Mouse (Mus musculus): ENCODE data around the gene Mcmbp. TPM values are rescaled to one million over a fixed set of nuclear protein-coding genes. Genes with fewer than 3 reads are reported as not detected.
A peak's percentile ranks its signal among the peaks of the same experiment; 100 is the strongest.

Mcmbp gene
- 10 to 100 TPM; 26.0 to 27.2 TPM for total RNA-seq (2021)

DNA sequence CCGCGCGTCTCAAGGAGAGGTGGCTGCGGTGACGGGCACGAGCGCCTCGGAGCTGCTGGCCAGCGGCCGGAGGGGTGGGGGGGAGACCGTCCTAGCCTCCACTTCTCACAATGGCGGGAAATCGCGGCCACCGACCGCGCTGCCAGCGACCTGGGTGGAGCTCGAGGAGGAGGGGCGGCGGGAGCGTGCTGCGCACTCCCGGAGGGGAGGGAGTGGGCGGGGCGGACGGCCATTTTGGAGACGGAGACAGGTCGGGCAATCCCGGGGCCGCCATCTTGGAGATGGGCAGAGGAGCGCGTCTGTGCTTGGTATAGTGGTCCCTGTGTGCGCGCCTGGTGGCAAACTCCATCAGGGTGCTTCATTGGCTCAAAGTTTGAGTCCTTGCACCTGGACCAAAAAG lies at the start of gene Mcmbp:
Gene Mcmbp (minus strand): TSS at position 162 of the 400 bp plus-strand sequence.
- DNase-seq (ENCODE audit: extremely low spot score in 1 of 2, low spot score in 1 of 2) = peak; percentile 94 to 95

DNA sequence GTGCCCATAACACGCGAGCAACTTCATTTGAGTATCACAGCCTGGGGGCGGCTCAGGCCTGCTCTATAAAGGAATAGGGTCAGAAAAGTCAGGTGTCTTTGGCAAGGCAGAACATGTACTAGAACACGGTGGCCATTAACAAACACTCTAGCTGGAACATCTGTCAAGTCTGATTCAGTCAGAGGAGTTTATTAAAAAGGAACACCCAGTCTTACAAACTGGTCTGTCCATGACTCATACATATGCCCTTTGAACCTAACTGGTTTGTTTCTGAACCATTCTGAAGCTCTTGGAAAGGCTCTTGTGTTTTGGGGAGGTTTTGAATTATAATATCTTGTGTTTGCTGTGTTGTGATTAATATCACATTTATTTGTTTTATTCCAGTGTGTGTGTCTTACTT lies 49.8 kb upstream of the Mcmbp start:
- DNase-seq (ENCODE audit: extremely low spot score in 1 of 2, low spot score in 1 of 2) = no peak

DNA sequence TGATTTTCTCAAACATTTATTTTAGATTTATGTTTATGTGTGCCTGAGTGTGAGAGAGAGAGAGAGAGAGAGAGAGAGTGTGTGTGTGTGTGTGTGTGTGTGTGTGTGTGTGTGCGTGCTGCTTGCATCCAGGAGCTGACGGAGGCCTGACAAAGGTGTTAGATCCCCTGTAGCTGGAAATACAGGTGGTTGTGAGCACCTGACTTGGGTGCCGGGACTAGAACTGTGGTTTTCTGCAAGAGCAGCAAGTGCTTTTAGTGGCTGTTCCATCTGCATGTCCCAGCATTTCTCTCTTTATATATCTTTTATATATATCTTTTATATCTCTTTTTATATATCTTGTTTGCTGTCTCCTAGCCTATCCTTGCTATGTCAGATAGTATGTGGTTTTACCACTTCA lies 41.6 kb upstream of the Mcmbp start:
- DNase-seq (ENCODE audit: extremely low spot score in 1 of 2, low spot score in 1 of 2) = no peak

DNA sequence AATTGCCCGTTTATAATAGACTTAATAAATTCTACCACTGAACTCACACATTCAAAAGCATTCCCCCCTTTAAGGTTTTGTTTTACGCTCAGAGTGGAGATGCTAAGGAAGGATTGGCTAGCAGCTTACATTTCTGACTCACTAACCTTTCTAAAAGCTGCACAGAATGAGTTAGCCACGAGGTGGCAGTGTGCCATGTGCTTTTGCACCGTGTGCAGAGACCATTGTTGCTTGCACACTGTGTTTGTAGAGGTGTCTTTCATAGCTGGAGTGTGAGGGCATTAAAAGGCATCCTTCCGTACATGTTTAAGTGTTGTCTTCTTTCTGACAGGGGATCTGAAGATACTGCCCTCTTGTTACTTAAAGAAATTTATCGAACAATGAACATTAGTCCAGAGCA lies 39.0 kb upstream of the Mcmbp start:
- DNase-seq (ENCODE audit: extremely low spot score in 1 of 2, low spot score in 1 of 2) = peak in 1 of 2 experiments; percentile 68

DNA sequence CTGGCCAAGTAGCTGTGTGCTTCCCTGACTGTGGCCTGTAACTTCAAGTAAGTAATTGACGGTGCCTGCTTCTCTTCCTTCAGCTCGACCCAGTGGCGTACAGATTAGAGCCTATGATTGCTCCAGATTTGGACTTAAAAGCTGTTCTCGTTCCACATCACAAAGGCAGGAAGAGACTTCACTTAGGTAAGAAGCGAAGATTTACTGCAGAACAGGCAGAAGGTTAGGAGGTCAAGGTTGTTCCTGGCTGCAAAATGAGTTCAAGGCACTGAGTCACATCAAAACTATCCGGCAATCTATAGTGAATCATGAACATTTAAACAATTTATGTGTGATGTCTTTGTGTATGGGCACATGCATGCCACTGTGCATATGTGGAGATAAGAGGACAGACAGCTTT lies 36.9 kb upstream of the Mcmbp start:
- no peak for DNase-seq (ENCODE audit: extremely low spot score in 1 of 2, low spot score in 1 of 2)

DNA sequence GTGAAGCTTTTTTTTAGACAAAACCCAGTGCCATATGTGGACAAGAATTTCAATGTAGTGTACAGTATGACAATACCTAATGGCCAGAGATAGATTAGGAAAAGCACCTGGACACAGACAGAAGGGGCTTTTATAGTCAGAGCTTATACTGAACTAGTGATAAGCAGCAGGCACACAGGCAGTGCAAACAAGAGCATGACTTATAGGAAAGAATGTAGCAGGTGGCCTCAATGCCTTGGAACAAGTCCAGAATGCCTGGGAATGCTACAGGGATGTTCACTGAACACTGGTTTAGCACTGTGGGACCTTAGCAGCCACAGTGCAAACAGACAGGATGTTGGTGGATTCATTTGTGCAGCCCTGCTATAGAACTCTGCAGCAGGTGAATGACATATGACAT lies 26.4 kb upstream of the Mcmbp start:
- no peak for DNase-seq (ENCODE audit: extremely low spot score in 1 of 2, low spot score in 1 of 2)

DNA sequence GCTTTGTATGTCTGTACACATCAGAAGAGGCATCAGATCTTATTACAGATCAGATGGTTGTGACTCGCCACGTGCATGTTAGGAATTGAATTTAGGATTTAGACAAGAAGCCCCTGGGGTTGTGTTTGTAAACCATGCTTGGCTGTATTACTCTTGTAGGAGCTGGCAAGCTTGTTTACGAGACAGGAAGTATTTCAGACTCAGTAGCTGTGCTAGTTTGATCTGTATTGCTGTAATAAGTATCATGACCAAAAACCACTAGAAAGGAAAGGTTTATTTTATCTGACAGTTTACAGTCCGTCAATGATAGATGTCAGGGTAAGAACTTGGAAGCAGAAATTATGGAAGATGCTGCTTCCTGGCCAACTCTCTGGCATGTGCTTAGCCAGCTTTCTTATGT lies 18.7 kb upstream of the Mcmbp start:
- no peak for DNase-seq (ENCODE audit: extremely low spot score in 1 of 2, low spot score in 1 of 2)

DNA sequence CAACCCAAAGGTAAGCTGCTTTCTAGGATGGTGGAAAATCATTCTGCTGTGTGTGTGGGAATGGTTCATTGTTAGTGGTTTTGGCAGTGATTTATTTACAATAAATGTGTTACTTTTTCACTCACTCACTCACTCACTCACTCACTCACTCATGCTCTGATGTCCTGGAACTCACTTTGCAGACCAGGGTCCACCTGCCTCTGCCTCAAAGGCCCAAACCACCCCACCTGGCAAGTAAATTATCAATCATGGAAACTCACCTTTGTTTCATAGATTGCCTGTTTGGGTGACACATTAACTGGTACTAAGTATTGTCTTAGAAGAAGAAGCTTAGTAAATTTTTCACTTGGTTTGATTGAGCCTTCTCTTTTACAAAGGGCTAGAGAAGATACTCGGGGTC lies 15.1 kb upstream of the Mcmbp start:
- DNase-seq (ENCODE audit: extremely low spot score in 1 of 2, low spot score in 1 of 2) = no peak

DNA sequence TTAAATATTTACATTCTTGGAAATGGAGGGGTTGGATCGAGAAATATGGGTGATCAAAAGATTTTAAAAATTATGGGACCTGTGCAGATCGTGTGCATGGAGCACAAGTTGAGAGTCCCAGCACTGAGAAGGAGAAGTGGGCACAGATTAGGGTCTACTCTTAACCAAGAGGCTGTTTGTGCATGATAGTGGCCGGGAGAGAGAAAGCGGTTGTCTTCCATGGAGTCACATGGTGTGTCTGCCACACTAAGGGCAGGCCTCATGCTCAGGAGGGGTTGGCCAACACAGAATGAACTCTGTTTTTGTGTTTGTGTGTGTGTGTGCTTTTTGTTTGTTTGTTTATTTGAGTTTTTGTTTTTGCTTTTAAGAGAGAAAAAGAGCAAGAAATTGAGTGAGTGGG lies 11.7 kb upstream of the Mcmbp start:
- no peak for DNase-seq (ENCODE audit: extremely low spot score in 1 of 2, low spot score in 1 of 2)

DNA sequence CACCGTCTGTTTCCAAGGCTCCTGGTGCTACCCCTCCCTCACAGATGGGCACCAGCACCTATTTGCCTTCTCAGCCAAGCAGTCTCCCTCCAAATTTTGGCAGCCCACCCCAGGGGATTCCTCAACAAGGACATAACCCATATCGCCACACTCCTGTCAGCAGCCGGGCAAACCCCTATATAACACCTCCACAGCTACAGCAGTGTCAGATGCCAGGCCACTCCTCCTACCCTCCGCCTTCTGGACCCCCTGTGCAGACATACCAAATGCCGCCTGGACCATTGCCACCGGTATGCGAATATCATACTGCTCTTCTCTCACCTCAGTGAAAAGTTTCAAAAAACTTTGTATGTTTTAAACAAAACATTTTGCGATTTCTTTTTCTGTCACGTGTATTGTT lies 10.0 kb upstream of the Mcmbp start:
- peak in 1 of 2 experiments; percentile 15 for DNase-seq (ENCODE audit: extremely low spot score in 1 of 2, low spot score in 1 of 2)

DNA sequence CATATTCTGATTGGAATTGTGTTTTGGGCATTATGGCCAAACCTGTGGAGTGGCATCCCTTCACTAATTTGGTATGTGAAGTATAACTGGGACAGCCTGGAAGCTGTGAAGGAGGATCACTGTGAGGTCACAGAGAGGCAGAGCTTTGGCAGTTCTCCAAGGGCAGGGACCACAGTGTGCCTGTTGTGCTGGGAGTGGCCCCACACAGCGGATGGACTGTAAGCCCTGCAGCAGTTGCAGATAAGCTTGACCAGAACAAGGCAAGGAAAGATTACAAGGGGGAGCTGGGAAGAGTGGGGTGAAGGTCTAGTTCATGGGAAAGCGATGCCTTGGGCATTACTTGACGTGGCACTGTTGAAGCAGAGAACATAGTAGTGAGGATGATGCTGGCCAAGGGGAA lies 8.5 kb upstream of the Mcmbp start:
- DNase-seq (ENCODE audit: extremely low spot score in 1 of 2, low spot score in 1 of 2) = no peak

DNA sequence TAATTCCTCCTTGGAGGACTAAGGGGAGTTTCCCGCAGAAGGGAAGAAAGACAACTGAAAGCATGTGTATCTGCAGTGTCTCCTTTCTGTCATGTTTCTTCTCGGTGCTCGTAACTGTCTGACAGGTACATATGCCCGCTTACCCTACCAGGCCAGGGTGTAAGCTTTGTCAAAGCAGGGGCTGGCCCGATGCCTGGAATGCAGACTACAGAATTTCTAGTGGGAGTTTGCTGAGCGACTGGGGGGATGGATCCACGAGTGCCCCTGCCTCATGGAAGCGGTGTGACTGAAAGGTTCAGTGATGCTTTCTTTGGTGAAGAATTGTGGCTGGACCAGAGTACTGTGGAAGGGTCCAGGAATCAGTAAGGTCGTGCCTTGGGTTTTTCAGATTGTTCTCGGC lies 5.9 kb upstream of the Mcmbp start:
- DNase-seq (ENCODE audit: extremely low spot score in 1 of 2, low spot score in 1 of 2) = peak in 1 of 2 experiments; percentile 18

DNA sequence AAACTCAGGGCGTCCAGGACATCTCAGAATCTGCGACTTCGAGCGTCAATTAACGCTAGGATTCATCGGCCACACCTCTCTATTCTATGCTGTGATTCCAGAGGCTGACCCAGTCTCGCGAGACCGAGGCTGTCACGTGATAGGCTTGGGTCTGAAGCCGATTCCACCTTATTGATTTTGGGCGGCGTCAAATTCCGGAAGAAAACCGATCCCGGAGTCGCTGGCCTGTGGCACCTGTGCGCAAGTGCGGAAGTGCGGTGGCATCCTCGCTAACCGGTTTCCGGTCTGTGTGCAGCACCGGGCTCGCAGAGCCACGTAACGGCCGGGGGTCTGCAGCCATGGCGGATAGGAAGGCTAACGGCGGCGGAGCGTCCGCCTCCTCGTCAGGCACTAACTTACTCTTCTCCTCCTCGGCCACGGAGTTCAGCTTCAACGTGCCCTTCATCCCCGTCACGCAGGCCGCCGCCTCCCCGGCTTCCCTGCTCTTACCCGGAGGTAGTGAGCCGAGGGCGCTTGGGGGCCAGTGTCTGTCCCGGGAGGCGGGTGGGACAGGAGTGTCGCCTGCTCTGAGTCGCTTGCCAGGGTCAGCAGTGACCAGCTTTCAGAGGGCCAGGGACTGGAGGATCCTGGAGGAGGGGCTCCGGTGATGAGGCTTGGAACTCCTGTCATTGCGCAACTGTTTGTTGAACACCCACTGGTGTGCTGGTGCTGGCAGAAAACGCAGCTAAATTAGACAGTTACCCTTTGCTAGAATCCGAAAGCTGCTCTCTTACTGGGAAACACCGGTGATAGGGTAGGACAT lies 4.6 kb upstream of the Mcmbp start, which contains the start of gene Sec23ip:
Gene Sec23ip (plus strand): TSS at position 260 of the 802 bp plus-strand sequence.
- DNase-seq (ENCODE audit: extremely low spot score in 1 of 2, low spot score in 1 of 2) = peak; percentile 87 to 94

DNA sequence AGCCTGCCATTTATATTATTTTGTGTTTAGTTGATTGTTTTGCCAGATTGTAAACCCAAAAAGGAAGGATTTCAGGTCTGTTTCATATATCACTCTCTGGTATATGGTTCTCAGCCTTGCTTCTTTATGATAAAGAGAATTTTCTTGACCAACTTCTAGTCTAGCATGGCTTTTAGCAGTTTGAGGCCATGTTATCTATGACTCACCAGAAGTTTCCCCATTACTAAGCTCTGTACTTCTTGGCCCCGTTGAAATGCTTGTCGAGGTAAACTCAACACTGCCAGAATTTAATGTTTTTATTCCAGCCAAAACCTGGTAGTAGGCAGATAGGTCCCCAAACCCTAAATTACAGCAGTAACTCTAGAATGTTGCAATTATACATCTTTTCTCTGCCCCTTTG lies 3.6 kb upstream of the Mcmbp start:
- DNase-seq (ENCODE audit: extremely low spot score in 1 of 2, low spot score in 1 of 2) = no peak

DNA sequence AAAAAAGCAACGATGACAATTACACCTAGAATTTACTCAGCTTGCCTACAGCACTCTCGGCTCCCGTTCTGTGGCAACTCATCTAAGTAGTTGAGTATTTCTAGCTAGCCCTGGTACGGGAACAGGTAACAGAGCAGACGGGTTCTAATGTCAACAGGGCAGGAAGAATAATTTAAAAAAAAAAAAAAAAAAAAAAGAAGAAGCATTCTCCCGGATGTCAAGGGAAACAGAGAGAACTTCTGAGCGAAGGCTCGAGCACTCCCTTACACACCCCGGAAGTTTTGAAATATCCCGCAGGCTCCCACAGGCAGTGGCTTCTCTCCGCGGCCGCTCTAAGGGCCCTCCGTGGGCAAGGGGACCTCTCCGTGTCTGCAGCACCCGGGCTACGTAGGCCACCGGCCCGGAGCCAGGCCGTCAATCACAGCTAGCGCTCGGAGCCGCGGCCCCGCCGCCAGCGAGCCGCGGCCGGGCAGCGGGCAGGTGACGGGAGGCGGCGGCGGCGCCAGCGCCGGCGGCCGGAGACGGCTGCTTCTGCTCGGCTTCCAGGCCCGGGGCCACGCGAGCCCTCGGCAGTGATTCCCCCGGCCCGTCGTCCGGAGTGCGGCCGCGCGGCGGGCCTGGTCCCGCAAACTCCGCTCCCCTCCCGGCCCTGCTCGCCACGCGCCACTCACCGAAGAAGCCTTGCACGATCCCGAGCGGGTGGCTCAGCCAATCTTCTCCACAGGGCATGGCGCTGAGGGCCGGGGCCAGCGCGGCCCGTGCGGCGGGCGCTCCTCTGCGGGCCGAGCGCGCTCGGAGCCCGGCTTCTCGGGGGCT lies 625 bp downstream of the Mcmbp start:
- DNase-seq (ENCODE audit: extremely low spot score in 1 of 2, low spot score in 1 of 2) = peak in 1 of 2 experiments; percentile 25

DNA sequence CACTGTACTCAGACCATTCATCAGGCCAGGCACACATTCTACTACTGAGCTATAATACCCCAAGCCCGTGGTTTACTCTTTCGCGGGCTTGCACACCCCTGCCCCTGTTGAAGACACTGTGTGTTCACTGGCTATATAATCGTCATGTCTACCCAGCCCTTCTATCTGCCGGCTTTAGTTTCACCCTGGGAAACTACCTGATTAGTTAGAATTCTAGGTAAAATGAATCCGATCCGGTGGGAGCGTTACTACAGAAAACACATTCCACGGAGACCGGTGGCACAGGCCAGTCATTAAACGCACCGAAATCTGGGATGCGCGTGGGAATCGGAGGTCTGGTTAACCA lies 1.2 kb downstream of the Mcmbp start:
- no peak for DNase-seq (ENCODE audit: extremely low spot score in 1 of 2, low spot score in 1 of 2)

DNA sequence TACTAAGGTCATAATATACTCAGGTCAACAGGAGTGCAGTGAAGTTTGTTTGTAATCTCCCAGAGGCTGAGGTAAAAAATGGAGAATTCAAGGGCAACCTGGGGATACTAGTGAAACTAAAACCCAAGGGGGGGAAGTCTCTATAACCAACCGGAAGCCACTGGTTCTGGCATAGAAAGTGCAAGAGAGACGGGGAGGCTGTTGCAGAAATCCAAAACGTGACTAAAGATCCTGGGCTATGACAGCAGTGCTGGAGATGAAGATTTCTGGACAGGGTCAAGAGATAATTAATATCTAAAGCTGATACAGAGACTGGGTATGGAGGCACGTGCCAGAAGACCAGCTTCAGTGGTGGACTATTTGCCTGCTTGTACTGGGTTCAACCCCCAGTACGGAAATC lies 2.3 kb downstream of the Mcmbp start:
- no peak for DNase-seq (ENCODE audit: extremely low spot score in 1 of 2, low spot score in 1 of 2)

DNA sequence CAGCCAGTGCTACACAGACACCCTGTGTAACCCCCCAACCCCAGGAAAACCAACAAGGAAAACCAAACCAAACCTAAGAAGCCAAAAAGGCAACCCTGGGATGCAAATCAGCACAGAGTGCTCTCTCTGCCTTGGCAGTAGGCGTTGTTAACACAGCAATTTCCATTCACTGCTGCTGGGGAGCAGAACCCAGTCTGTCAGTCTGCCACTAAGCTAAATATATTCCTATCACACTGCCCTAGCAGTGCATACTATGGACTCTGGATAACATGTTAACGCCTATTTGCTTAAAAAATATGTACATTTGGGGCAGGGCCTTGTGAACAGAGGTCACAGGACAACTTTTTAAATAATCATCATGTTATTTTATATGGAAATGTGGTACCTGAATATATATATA lies 8.7 kb downstream of the Mcmbp start:
- no peak for DNase-seq (ENCODE audit: extremely low spot score in 1 of 2, low spot score in 1 of 2)

DNA sequence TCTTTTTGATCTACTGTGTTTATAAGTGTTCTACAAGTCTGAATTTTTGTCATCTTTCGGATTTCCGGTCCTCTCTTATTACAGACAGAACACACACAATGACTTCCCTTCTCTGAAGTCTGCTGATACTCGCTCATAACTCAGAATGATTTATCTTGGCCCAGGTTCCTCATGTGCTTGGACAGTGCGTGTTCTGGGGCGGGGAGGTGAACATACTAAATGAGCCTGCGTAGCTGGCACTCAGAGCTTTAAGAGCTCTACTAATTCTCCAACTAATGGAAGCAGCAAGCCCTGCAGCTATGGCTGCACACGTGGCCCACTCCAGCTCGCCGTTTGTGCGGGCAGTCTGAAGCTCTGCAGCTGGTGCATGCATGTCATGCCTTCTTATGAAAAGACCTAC lies 11.6 kb downstream of the Mcmbp start:
- no peak for DNase-seq (ENCODE audit: extremely low spot score in 1 of 2, low spot score in 1 of 2)

DNA sequence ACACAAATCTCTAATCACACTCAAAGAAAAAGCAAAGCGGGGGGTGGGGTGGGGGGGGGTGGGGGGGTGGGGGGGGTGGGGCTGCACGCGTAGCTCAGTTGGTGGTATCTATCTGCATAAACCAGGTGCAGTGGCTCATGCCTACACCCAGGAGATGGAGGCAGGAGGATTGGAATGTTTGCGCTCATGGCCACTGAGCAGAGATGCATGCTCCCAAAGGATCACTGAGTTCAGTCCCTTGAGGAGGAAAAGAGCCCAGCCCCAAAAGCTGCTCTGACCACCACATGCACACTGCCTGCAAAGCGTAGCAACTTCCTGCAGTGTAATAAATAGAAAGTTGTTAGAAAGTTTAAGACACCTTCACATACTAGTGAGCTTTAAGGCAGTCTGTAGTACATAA lies 12.6 kb downstream of the Mcmbp start:
- DNase-seq (ENCODE audit: extremely low spot score in 1 of 2, low spot score in 1 of 2) = no peak

DNA sequence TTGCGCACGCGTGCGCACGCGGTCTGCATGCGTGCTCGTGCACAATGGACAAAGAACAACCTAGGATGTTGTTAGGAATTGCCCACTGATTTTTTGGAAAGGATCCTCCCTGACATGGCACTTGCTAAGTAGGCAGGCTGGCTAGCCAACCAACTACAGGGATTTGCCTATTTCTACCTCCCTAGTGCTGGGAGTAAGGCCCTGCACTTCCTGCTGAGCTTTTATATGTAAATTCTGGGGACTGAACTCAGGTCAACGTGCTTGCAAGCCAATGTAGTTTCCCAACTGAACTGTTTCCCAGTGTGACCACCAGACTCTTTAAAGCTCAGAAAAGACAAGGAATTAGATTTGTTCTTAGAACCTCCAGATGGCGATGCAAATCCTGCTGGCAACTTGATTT lies 13.3 kb downstream of the Mcmbp start:
- no peak for DNase-seq (ENCODE audit: extremely low spot score in 1 of 2, low spot score in 1 of 2)

DNA sequence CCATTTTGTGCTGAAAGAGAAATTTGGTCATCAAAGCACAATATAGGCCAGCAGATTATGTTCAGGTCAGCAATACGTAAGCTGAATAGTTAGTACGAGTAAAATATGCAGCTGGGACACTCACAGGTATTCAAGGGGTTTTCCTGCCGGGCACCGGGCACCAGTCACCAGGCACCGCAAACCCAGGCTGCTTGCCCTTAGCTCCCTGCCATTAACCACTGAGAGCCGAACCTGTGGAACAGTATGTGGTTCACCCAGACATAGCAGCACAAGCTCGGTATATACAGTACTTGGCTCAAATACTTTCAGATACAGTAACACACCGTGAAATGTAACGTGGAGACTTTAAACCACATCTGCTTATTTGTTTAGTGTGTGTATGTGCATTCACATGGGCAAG lies 15.1 kb downstream of the Mcmbp start:
- no peak for DNase-seq (ENCODE audit: extremely low spot score in 1 of 2, low spot score in 1 of 2)
